Mouse (Mus musculus): ENCODE measurements around the gene Glt8d1.

DNA sequence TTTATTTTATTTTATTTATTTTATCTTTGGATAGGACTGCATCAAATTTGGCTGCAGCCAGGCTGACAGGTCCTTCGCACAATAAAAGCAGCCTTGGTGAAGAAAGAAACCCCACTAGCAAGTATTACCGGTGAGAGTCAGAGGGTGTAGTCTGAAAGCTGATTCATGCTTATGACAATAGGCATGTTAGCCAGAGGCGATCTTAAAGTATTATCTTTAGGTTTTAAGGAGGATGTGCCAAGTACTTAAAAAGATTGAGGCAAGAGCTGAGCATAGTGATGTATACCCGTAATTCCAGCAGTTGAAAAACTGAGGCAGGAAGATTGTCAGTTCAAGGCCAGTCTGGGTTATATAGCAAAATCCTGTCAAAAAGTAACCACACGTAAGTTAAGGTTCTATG lies 44.1 kb downstream of the Glt8d1 start:
- no peak for TF ChIP-seq CTCF (IDR thresholded peaks at IDR 0.05; ENCODE audit: low read depth, low read length)
- no peak for TF ChIP-seq POLR2A (IDR thresholded peaks at IDR 0.05; ENCODE audit: borderline replicate concordance, low read depth, low read length)
